Mouse (Mus musculus): Measurements from ENCODE around the gene Plxna4.
"Not testable (repeated sequence)": the region's sequence is repeated elsewhere in the genome, so short reads cannot be mapped to it uniquely, and the experiment has no call there.

Plxna4 gene

GRCm38 (mm10) chr6:32514096-32514495 lies 73.9 kb downstream of the Plxna4 start:
- H3K36me3 ChIP-seq (ENCODE audit: control insufficient read depth, insufficient read depth, low read length, poor library complexity, severe bottlenecking) = no peaks in the 10 kb centered on the region

DNA sequence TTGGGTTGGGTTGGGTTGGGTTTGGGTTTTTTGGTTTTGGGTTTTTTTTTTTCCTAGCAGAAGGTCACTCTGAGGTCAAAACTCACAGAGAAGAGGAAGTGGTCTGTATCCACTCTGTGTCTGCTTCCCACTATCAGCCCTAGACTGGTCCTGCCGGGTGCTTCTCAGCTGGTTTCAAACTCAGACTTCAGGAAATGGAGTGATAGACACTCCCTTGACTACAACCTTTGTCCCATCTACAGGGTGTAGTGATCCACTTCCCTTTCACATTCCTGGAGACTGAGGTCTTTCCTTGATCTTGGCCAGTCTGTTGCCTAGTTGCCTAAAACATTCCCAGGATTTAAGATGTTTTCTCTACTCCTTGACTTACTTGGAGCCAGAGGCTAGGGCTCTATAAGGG lies 76.0 kb downstream of the Plxna4 start:
- DNase-seq (ENCODE audit: low read depth, low spot score) = no peak
- Histone ChIP-seq H3K27me3 (ENCODE audit: control insufficient read depth, insufficient read depth, low read length, poor library complexity, severe bottlenecking) (no peaks in the 10 kb centered on the region), H3K36me3 (ENCODE audit: control insufficient read depth, insufficient read depth, low read length, poor library complexity, severe bottlenecking) (no peaks in the 10 kb centered on the region)

More at GRCm38 (mm10) chr6:32514096-32514495, 73.9 kb downstream of the Plxna4 start:
- no peaks in the 10 kb centered on the region for H3K27me3 ChIP-seq (ENCODE audit: control insufficient read depth, insufficient read depth, low read length, poor library complexity, severe bottlenecking)
- DNase-seq (ENCODE audit: low read depth, low spot score) = no peak

- H3K36me3 ChIP-seq (ENCODE audit: control insufficient read depth, insufficient read depth, low read length, poor library complexity, severe bottlenecking) = no peaks in the 10 kb centered on the region
- DNase-seq (ENCODE audit: low read depth, low spot score) = no peak
- H3K27me3 ChIP-seq (ENCODE audit: control insufficient read depth, insufficient read depth, low read length, poor library complexity, severe bottlenecking) = no peaks in the 10 kb centered on the region
Observed at GRCm38 (mm10) chr6:32510924-32511323, 77.1 kb downstream of the Plxna4 start.

DNA sequence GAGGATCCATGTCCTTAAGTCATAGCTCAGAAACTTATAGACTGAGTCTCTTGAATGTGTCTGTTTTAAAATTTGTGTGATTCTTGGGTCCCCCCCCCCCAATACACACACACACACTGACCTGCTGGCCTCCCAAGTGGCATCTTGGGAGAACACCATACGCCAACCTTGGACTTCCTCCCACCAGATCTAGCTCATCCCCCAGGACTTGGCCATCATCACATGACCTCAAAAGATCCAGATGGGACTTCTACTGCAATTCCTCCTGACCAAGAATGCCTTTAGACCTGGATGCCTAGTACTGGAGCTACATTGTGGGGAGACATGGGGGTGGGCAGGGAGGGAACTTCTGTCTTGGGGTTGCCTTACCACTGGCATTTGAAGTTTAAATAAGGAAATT lies 77.5 kb downstream of the Plxna4 start:
- no peaks in the 10 kb centered on the region for H3K36me3 ChIP-seq (ENCODE audit: control insufficient read depth, insufficient read depth, low read length, poor library complexity, severe bottlenecking)
- no peaks in the 10 kb centered on the region for H3K27me3 ChIP-seq (ENCODE audit: control insufficient read depth, insufficient read depth, low read length, poor library complexity, severe bottlenecking)
- no peak for DNase-seq (ENCODE audit: low read depth, low spot score)

DNA sequence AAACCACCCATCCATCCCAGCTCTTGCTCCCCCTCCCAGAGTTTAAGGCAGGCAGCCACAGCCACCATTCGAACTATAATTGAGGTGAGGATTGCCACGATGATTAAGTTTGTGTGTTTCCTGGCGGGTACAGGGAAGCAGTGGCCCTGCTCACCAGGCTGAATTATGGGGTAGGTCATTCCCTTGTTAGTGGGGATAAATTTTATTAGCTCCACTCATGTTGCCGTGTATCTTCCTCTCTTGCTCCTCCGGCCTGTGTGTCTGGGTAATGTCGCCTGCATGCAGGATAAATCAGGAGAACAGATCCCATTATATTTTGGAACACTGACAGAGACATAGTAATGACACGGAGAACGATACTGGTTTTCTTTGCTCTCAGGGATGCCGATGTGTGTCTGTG lies 78.9 kb downstream of the Plxna4 start:
- Histone ChIP-seq H3K36me3 (ENCODE audit: control insufficient read depth, insufficient read depth, low read length, poor library complexity, severe bottlenecking) (no peaks in the 10 kb centered on the region), H3K27me3 (ENCODE audit: control insufficient read depth, insufficient read depth, low read length, poor library complexity, severe bottlenecking) (no peaks in the 10 kb centered on the region)
- no peak for DNase-seq (ENCODE audit: low read depth, low spot score)

GRCm38 (mm10) chr6:32504963-32505362 lies 83.0 kb downstream of the Plxna4 start:
- Histone ChIP-seq H3K36me3 (ENCODE audit: control insufficient read depth, insufficient read depth, low read length, poor library complexity, severe bottlenecking) (no peaks in the 10 kb centered on the region), H3K27me3 (ENCODE audit: control insufficient read depth, insufficient read depth, low read length, poor library complexity, severe bottlenecking) (no peaks in the 10 kb centered on the region)
- DNase-seq (ENCODE audit: low read depth, low spot score) = no peak

DNA sequence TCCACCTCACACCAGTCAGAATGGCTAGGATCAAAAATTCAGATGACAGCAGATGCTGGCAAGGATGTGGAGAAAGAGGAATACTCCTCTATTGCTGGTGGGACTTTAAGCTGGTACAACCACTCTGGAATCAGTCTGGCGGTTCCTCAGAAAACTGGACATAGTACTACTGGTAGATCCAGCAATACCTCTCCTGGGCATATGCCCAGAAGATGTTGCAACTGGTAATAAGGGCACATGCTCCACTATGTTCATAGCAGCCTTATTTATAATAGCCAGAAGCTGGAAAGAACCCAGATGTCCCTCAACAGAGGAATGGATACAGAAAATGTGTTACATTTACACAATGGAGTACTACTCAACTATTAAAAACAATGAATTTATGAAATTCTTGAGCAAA lies 86.8 kb downstream of the Plxna4 start:
- DNase-seq (ENCODE audit: low read depth, low spot score); H3K36me3 ChIP-seq (ENCODE audit: control insufficient read depth, insufficient read depth, low read length, poor library complexity, severe bottlenecking): not testable (repeated sequence)

DNA sequence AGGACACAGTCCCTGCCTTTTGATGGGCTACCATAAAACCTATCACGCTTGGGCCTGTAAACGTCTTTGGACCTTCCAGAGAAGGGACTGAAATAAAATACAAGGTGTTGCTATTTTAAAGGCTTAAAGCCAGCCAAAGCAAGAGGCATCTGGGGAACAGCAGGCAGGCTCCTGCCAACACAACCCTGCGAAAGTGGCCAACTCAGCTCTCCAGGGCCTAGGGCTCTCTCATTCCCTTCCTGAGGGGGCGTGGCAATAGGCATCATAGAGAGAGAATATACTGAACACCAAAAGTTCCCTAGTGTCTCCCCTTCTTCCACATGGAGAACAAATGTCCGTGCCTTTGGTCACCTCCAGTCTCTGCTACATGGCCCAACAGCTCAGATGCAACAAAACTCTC lies 89.9 kb downstream of the Plxna4 start:
- DNase-seq (ENCODE audit: low read depth, low spot score) = no peak
- H3K36me3 ChIP-seq (ENCODE audit: control insufficient read depth, insufficient read depth, low read length, poor library complexity, severe bottlenecking) = no peaks in the 10 kb centered on the region
- no peaks in the 10 kb centered on the region for H3K27me3 ChIP-seq (ENCODE audit: control insufficient read depth, insufficient read depth, low read length, poor library complexity, severe bottlenecking)

More for the DNA sequence above, 86.8 kb downstream of the Plxna4 start:
- not testable (repeated sequence) for H3K27me3 ChIP-seq (ENCODE audit: control insufficient read depth, insufficient read depth, low read length, poor library complexity, severe bottlenecking)

DNA sequence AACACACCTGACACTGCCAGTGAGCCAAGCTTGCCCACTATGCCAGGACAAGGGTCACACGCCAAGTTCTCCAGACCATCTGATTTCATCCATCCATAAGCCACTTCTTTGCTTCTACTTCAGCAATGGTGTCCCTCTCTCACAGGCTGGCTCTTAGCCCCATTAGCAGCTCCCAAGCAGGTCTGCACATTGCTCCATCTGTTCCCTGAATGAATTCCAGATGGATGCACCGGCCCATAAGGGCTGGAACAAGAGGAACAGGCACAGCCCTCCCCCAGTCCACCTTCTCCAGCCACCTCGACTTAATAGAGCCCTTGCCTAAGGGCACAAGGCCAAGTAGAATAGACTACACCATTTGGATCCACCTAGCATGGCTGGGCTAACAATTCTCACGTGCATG lies 91.9 kb downstream of the Plxna4 start:
- Histone ChIP-seq H3K27me3 (ENCODE audit: control insufficient read depth, insufficient read depth, low read length, poor library complexity, severe bottlenecking) (no peaks in the 10 kb centered on the region), H3K36me3 (ENCODE audit: control insufficient read depth, insufficient read depth, low read length, poor library complexity, severe bottlenecking) (no peaks in the 10 kb centered on the region)
- DNase-seq (ENCODE audit: low read depth, low spot score) = no peak

GRCm38 (mm10) chr6:32495532-32495931 lies 92.5 kb downstream of the Plxna4 start:
- Histone ChIP-seq H3K27me3 (ENCODE audit: control insufficient read depth, insufficient read depth, low read length, poor library complexity, severe bottlenecking) (no peaks in the 10 kb centered on the region), H3K36me3 (ENCODE audit: control insufficient read depth, insufficient read depth, low read length, poor library complexity, severe bottlenecking) (no peaks in the 10 kb centered on the region)
- DNase-seq (ENCODE audit: low read depth, low spot score) = no peak

- DNase-seq (ENCODE audit: low read depth, low spot score) = no peak
- no peaks in the 10 kb centered on the region for H3K27me3 ChIP-seq (ENCODE audit: control insufficient read depth, insufficient read depth, low read length, poor library complexity, severe bottlenecking)
Observed at GRCm38 (mm10) chr6:32493557-32493956, 94.4 kb downstream of the Plxna4 start.

GRCm38 (mm10) chr6:32487121-32487520 lies 100.9 kb downstream of the Plxna4 start:
- DNase-seq (ENCODE audit: low read depth, low spot score) = no peak
- no peaks in the 10 kb centered on the region for H3K36me3 ChIP-seq (ENCODE audit: control insufficient read depth, insufficient read depth, low read length, poor library complexity, severe bottlenecking)
- no peaks in the 10 kb centered on the region for H3K27me3 ChIP-seq (ENCODE audit: control insufficient read depth, insufficient read depth, low read length, poor library complexity, severe bottlenecking)

More at GRCm38 (mm10) chr6:32493557-32493956, 94.4 kb downstream of the Plxna4 start:
- no peaks in the 10 kb centered on the region for H3K36me3 ChIP-seq (ENCODE audit: control insufficient read depth, insufficient read depth, low read length, poor library complexity, severe bottlenecking)

- Histone ChIP-seq H3K36me3 (ENCODE audit: control insufficient read depth, insufficient read depth, low read length, poor library complexity, severe bottlenecking) (no peaks in the 10 kb centered on the region), H3K27me3 (ENCODE audit: control insufficient read depth, insufficient read depth, low read length, poor library complexity, severe bottlenecking) (no peaks in the 10 kb centered on the region)
- DNase-seq (ENCODE audit: low read depth, low spot score) = no peak
Observed at GRCm38 (mm10) chr6:32482469-32482868, 105.5 kb downstream of the Plxna4 start.

DNA sequence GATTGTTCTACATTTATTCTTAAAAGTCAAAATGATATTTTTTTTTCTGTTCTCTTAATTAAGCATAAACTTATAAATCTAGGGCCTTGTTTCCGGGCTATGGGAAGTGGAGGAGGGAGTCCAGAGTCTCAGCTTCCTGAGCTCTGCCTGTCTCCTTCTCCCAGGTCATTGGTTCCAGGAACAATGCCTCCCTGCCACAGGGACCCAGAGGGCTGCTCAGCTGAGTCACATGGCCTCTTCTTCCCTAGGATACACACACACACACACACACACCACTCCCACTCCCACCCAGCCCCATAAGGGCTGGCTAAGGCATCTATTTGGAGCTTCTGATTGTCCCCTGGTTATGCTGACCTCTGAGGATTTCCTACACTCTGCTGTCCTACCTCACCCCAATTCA lies 107.3 kb downstream of the Plxna4 start:
- Histone ChIP-seq H3K36me3 (ENCODE audit: control insufficient read depth, insufficient read depth, low read length, poor library complexity, severe bottlenecking) (no peaks in the 10 kb centered on the region), H3K27me3 (ENCODE audit: control insufficient read depth, insufficient read depth, low read length, poor library complexity, severe bottlenecking) (no peaks in the 10 kb centered on the region)
- no peak for DNase-seq (ENCODE audit: low read depth, low spot score)

- H3K27me3 ChIP-seq (ENCODE audit: control insufficient read depth, insufficient read depth, low read length, poor library complexity, severe bottlenecking) = no peaks in the 10 kb centered on the region
- DNase-seq (ENCODE audit: low read depth, low spot score) = no peak
- no peaks in the 10 kb centered on the region for H3K36me3 ChIP-seq (ENCODE audit: control insufficient read depth, insufficient read depth, low read length, poor library complexity, severe bottlenecking)
Observed at GRCm38 (mm10) chr6:32479765-32480164, 108.2 kb downstream of the Plxna4 start.

GRCm38 (mm10) chr6:32479193-32479758 lies 108.7 kb downstream of the Plxna4 start:
- DNase-seq (ENCODE audit: low read depth, low spot score) = peak; percentile 1
- no peaks in the 10 kb centered on the region for H3K36me3 ChIP-seq (ENCODE audit: control insufficient read depth, insufficient read depth, low read length, poor library complexity, severe bottlenecking)
- H3K27me3 ChIP-seq (ENCODE audit: control insufficient read depth, insufficient read depth, low read length, poor library complexity, severe bottlenecking) = no peaks in the 10 kb centered on the region

Data from splenic B cell, adult 2 months (primary cell).